ENCODE assay signal across 23 mouse cellular contexts in genomic region chr17:88998243-88998642, GRCm38 (mm10).
DNase-seq lines count a peak whose midpoint lies in the region; ATAC-seq and TF ChIP-seq lines count a peak whose summit lies in the region.
"Had no signal": no experiment of that assay in that cellular context is flagged by ENCODE, and none has a peak within 500 bp of the region (broad histone marks: within the 10 kb centered on the region; RNA-seq: fewer than 3 reads in every experiment).

No protein-coding gene starts in this region.

- DNase-seq in embryonic facial prominence, embryonic 14.5 days (ENCODE audit: low spot score), result peak; percentile 18
- no peak for DNase-seq in embryonic facial prominence, embryonic 10.5 days (ENCODE audit: low spot score)
- DNase-seq in heart, adult 9 months (ENCODE audit: low spot score in 2 of 2), result no peak
- DNase-seq in lung, postnatal 14 days, result no peak
- no peak for DNase-seq in limb, embryonic 14.5 days (ENCODE audit: low spot score)
- DNase-seq: adrenal gland, postnatal 10 days; B cell, adult 2 months; cerebellum, adult 11 months; cerebellum, adult 8-10 months; cerebellum, postnatal 14 days; embryo, embryonic 11 days; gastrocnemius, adult 2 months; gastrocnemius, postnatal 25 days had no signal

- no peak overlapping the region for H3K27ac ChIP-seq in embryonic facial prominence, embryonic 14.5 days (replicated peaks; ENCODE audit: low read depth, low read length)
- H3K27ac ChIP-seq in embryonic facial prominence, embryonic 10.5 days (replicated peaks), result no peak overlapping the region
- peak overlapping the region; percentile 41 for H3K27ac ChIP-seq in heart, embryonic 15.5 days
- no peak overlapping the region for H3K27ac ChIP-seq in lung, embryonic 15.5 days
- no peak overlapping the region for H3K27ac ChIP-seq in limb, embryonic 14.5 days (replicated peaks; ENCODE audit: low read depth, low read length)
- H3K27ac ChIP-seq: embryonic facial prominence, embryonic 12.5 days; forebrain, embryonic 12.5 days; gastrocnemius, adult 2 months; hindbrain, embryonic 10.5 days; hindbrain, embryonic 14.5 days; intestine, embryonic 15.5 days had no signal

- peaks cover 5% of the 10 kb centered on the region; the same call in 1 of the 2 replicates for H3K4me1 ChIP-seq in embryonic facial prominence, embryonic 14.5 days (ENCODE audit: control insufficient read depth, insufficient read depth, low read length)
- H3K4me1 ChIP-seq in embryonic facial prominence, embryonic 10.5 days, result no peaks in the 10 kb centered on the region
- H3K4me1 ChIP-seq in heart, embryonic 15.5 days (replicated peaks), result peaks cover 6% of the 10 kb centered on the region; the same call in 1 of the 2 replicates
- no peaks in the 10 kb centered on the region for H3K4me1 ChIP-seq in lung, embryonic 15.5 days
- no peaks in the 10 kb centered on the region for H3K4me1 ChIP-seq in limb, embryonic 14.5 days (ENCODE audit: control insufficient read depth, insufficient read depth, low read length)
- H3K4me1 ChIP-seq: forebrain, embryonic 12.5 days; hindbrain, embryonic 10.5 days; intestine, embryonic 15.5 days had no signal

- no peak overlapping the region for H3K9ac ChIP-seq in embryonic facial prominence, embryonic 14.5 days (ENCODE audit: low read depth, low read length)
- no peak overlapping the region for H3K9ac ChIP-seq in heart, embryonic 15.5 days
- H3K9ac ChIP-seq in lung, embryonic 15.5 days, result no peak overlapping the region
- H3K9ac ChIP-seq in limb, embryonic 14.5 days (ENCODE audit: low read depth, low read length, severe bottlenecking), result no peak overlapping the region
- H3K9ac ChIP-seq: embryonic facial prominence, embryonic 12.5 days; forebrain, embryonic 12.5 days; hindbrain, embryonic 14.5 days; intestine, embryonic 15.5 days had no signal

- H3K36me3 ChIP-seq in embryonic facial prominence, embryonic 14.5 days (ENCODE audit: control insufficient read depth, insufficient read depth, low read length), result no peaks in the 10 kb centered on the region
- no peaks in the 10 kb centered on the region for H3K36me3 ChIP-seq in embryonic facial prominence, embryonic 10.5 days (replicated peaks)
- H3K36me3 ChIP-seq in heart, embryonic 15.5 days, result no peaks in the 10 kb centered on the region
- H3K36me3 ChIP-seq in lung, embryonic 15.5 days, result no peaks in the 10 kb centered on the region
- no peaks in the 10 kb centered on the region for H3K36me3 ChIP-seq in limb, embryonic 14.5 days (ENCODE audit: control insufficient read depth, insufficient read depth, low read length)
- H3K36me3 ChIP-seq: embryonic facial prominence, embryonic 12.5 days; forebrain, embryonic 12.5 days; G1E; hindbrain, embryonic 10.5 days; intestine, embryonic 15.5 days had no signal

- no peak overlapping the region for H3K4me2 ChIP-seq in embryonic facial prominence, embryonic 14.5 days (ENCODE audit: low read depth, low read length)
- H3K4me2 ChIP-seq in heart, embryonic 15.5 days, result no peak overlapping the region
- no peak overlapping the region for H3K4me2 ChIP-seq in lung, embryonic 15.5 days
- no peak overlapping the region for H3K4me2 ChIP-seq in limb, embryonic 14.5 days (replicated peaks; ENCODE audit: low read depth, low read length, severe bottlenecking)
- H3K4me2 ChIP-seq: embryonic facial prominence, embryonic 12.5 days; forebrain, embryonic 12.5 days; hindbrain, embryonic 14.5 days; intestine, embryonic 15.5 days had no signal

- TF ChIP-seq POLR2A in limb, embryonic 14.5 days (IDR thresholded peaks at IDR 0.05; ENCODE audit: borderline replicate concordance, extremely low read depth, insufficient read depth, insufficient read length), result no peak

- 62% methylated on average over 1 of the region's 1 CpGs for WGBS in embryonic facial prominence, embryonic 14.5 days
- 79% methylated on average over 1 of the region's 1 CpGs for WGBS in embryonic facial prominence, embryonic 10.5 days
- WGBS in heart, embryonic 15.5 days, result 20% methylated on average over 1 of the region's 1 CpGs
- WGBS in lung, embryonic 15.5 days, result 25% methylated on average over 1 of the region's 1 CpGs
- WGBS in limb, embryonic 14.5 days, result 52% methylated on average over 1 of the region's 1 CpGs

- H3K4me3 ChIP-seq in embryonic facial prominence, embryonic 14.5 days (ENCODE audit: low read depth, low read length), result no peak overlapping the region
- H3K4me3 ChIP-seq in embryonic facial prominence, embryonic 10.5 days, result no peak overlapping the region
- H3K4me3 ChIP-seq in heart, embryonic 15.5 days, result no peak overlapping the region
- H3K4me3 ChIP-seq in lung, embryonic 15.5 days, result no peak overlapping the region
- H3K4me3 ChIP-seq in limb, embryonic 14.5 days (replicated peaks; ENCODE audit: low read length), result no peak overlapping the region
- H3K4me3 ChIP-seq: embryonic facial prominence, embryonic 12.5 days; forebrain, embryonic 12.5 days; gastrocnemius, adult 2 months; hindbrain, embryonic 10.5 days; intestine, embryonic 15.5 days had no signal

- no peaks in the 10 kb centered on the region for H3K27me3 ChIP-seq in embryonic facial prominence, embryonic 14.5 days (replicated peaks; ENCODE audit: control insufficient read depth, insufficient read depth, low read length)
- no peaks in the 10 kb centered on the region for H3K27me3 ChIP-seq in embryonic facial prominence, embryonic 10.5 days (replicated peaks; ENCODE audit: low read depth, poor library complexity, severe bottlenecking)
- no peaks in the 10 kb centered on the region for H3K27me3 ChIP-seq in heart, embryonic 15.5 days
- H3K27me3 ChIP-seq in lung, embryonic 15.5 days, result no peaks in the 10 kb centered on the region
- no peaks in the 10 kb centered on the region for H3K27me3 ChIP-seq in limb, embryonic 14.5 days (ENCODE audit: control insufficient read depth, insufficient read depth, low read length)
- H3K27me3 ChIP-seq: embryonic facial prominence, embryonic 12.5 days; forebrain, embryonic 12.5 days; intestine, embryonic 15.5 days had no signal

- ATAC-seq in embryonic facial prominence, embryonic 14.5 days (ENCODE audit: low read depth), result no peak
- 0 out of 2 replicates have a peak, but pooled peaks have one; percentile 27 for ATAC-seq in heart, embryonic 15.5 days (replicated peaks; ENCODE audit: insufficient number of reproducible peaks, insufficient read depth, low FRiP score, low read depth)
- ATAC-seq in lung, embryonic 15.5 days (ENCODE audit: borderline replicate concordance, extremely low read depth, low FRiP score, low TSS enrichment), result peak; percentile 46; the same call in 1 of the 2 replicates
- peak; percentile 47; the same call in 1 of the 2 replicates for ATAC-seq in limb, embryonic 14.5 days (ENCODE audit: low FRiP score, low read depth)
- ATAC-seq: CD4-positive, CD25-positive, alpha-beta regulatory T cell, adult 4 months; forebrain, embryonic 16.5 days; intestine, embryonic 15.5 days had no signal

- no peaks in the 10 kb centered on the region for H3K9me3 ChIP-seq in embryonic facial prominence, embryonic 14.5 days (ENCODE audit: control insufficient read depth, low read length)
- no peaks in the 10 kb centered on the region for H3K9me3 ChIP-seq in embryonic facial prominence, embryonic 10.5 days
- no peaks in the 10 kb centered on the region for H3K9me3 ChIP-seq in heart, embryonic 15.5 days (replicated peaks)
- no peaks in the 10 kb centered on the region for H3K9me3 ChIP-seq in lung, embryonic 15.5 days
- no peaks in the 10 kb centered on the region for H3K9me3 ChIP-seq in limb, embryonic 14.5 days (ENCODE audit: control insufficient read depth, low read length)
- H3K9me3 ChIP-seq: embryonic facial prominence, embryonic 12.5 days; forebrain, embryonic 12.5 days; G1E; hindbrain, embryonic 10.5 days; intestine, embryonic 15.5 days had no signal
